Mouse (Mus musculus): Measurements from ENCODE around the gene Eddm3b.
"Not testable (repeated sequence)": the region's sequence is repeated elsewhere in the genome, so short reads cannot be mapped to it uniquely, and the experiment has no call there.

Eddm3b gene

DNA sequence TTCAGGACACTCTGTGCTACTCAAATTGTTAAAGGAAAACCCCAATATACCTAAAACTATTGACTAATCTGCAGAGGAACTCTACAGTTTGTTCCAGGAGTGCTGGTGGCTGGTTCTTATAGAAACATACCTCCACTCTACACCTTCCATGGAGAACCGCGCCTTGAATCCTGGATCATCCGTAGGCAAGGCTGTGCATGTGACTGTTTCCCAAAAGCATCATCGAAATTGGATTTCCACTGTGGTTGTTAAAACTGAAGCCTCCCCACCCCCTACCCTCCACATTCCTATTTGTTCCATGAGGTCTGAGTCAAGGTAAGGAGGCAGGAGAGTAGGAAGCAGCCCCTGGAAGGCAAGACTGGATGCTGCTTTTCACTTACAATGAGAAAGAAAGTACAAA, 30.2 kb downstream of the Eddm3b start:
- no peak for DNase-seq

DNA sequence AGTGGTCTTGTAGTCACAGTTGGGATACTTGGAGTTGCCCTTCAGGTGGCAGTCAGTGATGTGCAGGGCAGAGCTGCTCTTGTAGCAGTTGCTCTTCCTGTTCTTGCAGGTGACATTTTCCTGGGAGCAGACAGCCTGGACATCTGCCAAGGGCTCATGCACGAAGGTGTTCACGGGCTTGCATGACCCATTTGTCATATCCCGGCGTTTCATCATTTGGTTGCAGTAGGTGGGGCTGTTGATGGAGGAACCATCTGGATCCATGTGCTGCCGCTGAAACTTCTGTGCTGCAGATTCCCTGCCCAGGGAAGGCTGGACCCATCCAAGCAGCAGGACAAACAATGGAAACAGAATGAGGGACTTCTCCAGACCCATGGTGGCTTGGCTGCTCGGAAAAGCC, 31.3 kb downstream of the Eddm3b start:
- DNase-seq, result no peak

DNA sequence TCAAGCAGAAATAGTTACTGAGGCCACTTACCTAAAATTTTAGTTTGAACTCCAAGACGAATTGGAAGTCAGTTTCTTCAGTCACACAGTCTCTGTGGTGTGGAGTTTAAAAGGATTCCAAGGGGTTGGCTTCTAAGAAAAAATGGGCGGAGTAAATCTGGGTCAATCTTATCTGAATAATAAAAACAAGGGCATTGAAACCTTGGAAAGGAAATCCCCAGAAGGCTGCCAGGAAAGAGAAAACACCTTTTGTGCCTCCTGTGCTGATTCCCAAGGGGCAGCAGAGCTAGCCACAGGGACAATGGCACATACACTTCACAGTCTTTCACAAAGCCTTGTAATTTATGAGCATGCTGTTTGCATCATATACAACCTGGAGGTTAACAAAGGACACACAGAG, 32.5 kb downstream of the Eddm3b start, which contains the start of gene Rnase1:
Gene Rnase1 (minus strand): TSS at position 101 of the 400 bp plus-strand sequence.
- DNase-seq, result no peak

DNA sequence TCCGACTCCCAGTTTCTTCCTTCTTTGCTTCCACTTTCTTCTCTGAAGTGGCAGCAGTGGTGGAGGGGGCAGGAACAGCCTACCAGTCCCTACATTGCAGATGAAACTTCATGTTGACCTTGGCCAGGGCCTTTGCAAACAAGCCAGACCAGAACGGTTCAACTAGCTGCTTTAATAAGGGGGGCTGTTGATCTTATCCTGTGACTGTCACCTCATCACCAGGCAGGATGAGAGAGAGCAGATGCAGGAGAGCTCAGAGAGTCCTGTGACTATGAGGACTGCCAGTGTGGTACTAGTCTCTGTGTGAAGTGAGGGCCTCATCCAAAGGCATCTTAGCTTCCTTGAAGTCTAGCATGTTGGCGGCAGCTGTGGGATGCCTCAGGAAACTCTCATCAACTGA, 33.8 kb downstream of the Eddm3b start:
- no peak for DNase-seq

DNA sequence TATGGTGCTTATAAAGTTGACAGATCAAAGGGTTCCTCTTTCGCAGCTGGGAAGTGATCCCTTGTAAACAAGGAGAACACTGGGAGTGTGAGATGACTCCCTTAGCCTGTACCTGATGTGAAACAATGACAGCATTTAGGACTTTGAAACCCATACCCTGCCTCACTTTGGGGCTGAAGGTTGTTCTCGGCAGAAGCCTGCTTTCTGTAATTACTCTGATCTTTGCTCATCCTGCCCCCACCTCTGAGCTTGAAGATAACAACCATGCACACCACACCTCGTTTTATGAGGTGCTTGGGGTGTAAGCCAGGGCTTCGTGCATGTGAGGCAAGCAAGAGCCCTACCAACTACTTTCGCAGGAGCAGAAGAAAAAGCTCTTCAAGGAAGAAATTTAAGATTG, 34.9 kb downstream of the Eddm3b start:
- DNase-seq, result no peak

DNA sequence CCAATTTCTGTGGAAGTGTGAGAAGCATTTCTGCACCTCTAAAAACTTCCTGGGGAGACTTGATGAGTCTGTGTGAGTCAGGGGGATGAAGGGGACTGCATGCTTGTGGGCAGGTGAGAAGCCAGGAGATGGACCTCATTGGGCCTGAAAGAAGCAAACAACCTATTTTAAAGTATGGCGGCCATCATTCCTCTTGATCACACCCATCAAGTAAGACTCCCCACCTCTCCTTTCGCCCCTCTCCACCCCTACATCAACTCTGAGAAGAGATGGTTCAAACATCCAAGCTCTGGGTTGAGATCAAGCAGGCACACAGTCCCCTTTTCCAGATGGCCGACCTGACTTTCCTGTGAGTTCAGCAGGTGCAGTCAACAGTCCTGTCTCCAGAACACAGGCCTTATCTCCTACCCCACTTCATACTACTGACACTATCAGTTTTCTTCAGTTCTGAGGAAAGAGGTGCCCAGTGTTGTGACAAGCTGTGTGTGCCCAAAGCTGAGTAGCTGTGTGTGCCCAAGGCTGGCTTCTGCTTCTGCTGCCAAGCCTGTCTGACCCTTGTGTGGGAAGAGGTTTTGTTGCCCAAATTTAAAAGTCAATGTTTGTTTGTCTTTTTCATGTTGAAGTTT, 36.1 kb downstream of the Eddm3b start:
- no peak for DNase-seq

DNA sequence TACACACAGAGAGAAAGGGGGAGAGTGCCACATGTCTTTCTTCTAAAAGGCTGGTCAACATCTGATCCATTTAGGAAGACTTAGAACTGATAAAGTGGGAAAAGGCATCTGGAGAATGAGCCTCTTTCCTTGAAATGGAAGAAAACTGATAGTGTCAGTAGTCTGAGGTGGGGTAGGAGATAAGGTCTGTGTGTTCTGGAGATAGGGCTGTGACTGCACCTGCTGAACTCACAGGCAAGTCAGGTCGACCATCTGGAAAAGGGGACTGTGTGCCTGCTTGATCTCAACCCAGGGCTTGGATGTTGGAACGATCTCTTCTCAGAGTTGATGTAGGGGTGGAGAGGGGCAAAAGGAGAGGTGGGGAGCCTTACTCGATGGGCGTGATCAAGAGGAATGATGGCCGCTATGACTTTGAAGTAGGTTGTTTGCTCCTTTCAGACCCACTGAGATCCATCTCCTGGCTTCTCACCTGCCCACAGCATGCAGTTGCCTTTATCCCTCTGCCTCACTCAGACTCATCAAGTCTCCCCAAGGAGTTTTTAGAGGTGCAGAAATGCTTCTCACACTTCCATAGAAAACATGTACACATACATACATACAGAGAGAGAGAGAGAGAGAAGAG, 38.1 kb downstream of the Eddm3b start:
- DNase-seq, result no peak

DNA sequence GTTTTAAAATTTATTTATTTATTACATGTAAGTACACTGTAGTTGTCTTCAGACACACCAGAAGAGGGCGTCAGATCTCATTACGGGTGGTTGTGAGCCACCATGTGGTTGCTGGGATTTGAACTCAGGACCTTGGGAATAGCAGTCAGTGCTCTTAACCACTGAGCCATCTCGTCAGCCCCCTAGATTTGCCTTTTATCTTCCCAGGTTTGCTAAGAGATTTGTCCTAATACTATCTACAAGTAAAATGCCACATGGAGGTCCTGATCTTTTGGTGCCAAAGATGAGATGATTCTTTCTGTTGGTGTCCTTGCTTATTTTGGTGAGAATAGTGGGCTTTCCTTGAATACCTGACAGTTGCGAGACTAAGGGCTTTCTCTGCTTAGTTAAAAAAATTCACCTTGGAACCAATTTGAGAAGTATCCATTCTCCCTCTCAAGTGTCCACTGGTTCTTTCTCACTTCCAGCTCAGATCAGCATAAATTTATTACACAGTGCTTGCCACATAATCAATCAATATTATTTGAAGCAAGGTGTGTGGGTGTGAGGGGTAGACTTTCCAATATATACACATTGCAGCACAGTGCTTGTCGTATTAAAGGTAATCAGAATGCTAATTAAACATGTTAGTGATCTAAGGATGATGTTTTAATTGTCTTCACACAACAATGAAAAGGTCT, 42.0 kb downstream of the Eddm3b start:
- DNase-seq, result no peak

DNA sequence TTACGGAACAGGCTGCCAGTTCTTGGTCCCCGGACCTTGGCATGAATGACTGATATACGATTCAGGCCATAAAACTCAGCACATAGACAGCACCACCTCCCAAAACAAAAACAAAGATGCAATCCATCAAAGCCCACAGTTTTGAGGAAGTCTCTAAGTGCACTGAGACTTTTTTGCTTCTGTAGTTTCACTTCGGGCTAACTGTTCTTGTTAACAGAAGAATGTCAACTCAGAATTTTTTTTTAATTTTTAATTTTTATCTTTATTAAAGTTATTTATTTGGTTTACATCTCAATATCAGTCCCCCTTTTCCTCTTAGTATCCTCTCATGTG, 42.5 kb downstream of the Eddm3b start:
- no peak for DNase-seq

DNA sequence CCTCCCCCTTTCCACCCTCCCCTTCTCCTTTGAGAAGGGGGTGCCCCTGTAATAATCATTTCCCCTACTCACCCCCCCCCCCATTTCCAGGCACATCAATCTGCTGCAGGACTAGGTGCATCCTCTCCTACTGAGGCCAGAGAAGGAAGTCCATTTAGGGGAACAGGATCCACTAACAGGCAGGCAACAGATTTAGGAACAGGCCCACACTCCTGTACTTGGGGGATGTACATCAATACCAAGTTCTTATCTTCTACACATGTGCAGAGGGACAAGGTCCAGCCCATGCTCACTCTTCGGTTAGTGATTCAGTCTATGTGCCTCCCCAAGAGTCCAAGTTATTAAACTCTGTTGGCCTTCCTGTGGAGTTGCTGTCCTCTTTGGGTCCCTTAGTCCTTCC, 42.8 kb downstream of the Eddm3b start:
- DNase-seq, result no peak

DNA sequence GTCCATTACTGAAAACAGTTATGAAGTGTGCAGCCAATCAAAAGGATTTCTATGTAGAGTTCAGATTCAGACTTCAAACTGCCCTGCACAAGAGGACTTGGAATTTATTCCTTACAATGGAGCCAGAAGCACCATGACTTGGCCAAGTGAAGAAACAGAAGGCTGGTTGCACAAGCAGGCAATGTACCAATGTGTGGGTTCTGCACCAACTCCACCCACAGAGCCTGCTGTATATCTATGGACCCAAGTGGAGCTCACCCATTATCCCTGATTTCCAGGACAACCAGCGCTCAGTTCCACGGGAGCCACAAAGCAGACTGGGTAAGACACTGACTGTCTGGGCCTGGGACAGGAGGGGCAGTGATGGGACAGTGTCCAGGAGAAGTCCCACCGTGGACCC, 47.8 kb downstream of the Eddm3b start, which contains the start of gene Rnase2b:
Gene Rnase2b (plus strand): TSS at position 285 of the 400 bp plus-strand sequence.
- peak; percentile 67 for DNase-seq

DNA sequence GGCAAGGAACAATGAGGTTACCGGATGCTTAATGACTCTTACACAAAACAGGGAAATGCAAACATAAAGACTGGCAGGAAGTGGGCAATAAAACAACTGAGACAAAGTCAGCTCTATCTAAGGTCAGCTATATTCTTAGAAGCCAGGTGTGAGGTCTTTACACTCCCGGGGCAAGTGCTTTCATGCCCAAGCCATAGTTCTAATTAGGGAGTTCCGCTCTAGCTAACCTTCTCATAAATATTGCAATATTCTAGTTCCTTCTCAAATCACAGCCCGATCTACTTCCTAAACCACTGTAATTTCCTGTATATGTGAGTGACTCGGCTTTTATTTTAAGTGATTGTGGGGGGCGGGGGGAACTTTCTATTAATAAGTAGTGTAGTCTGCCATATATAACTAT, 49.1 kb downstream of the Eddm3b start:
- DNase-seq, result not testable (repeated sequence)

DNA sequence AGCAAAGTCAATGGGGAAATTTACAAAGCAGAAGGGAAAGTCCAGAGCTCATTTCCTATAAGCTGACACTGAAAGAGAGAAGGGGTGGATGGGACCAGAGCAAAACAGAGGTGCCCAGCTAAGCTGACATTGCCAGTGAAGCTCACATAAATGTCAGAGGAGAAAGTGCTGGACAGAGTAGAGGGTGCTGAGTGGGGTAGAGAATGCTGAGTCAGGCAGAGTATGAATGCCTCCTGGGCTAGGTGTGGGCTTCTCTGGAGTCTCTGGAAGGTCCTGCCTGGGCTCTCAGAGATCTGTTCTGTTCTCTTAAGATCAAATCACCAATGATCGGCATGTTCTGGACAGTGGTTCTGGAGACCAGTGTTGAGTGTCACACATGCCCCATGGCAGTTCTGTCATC, 51.2 kb downstream of the Eddm3b start:
- DNase-seq, result no peak

DNA sequence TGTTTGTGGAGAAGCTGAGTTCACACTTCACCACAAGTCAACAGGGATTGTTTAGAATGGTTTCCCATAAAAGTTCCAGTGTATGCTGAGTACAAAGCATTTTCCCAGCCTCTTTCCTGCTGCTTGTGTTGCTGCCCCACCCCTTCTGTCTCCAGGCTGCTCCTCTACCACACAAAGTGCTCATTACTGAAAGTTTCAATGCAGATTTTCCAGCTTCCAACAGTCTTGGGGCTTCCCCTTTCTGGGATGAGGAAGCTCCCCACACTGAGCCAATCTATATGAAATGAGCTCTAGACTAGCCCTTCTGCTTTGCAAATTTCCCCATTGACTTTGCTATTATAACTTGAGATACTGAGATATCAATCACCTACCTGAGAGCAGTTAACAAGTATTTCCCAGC, 51.8 kb downstream of the Eddm3b start:
- no peak for DNase-seq
